Mouse (Mus musculus) thymus, postnatal 14 days (tissue): ENCODE data around the gene Inpp4b.

ENCODE experiments used
- DNase-seq: peaks from one replicate; pipeline ENCODE4 v3.0.0; 2021

Inpp4b gene

DNA sequence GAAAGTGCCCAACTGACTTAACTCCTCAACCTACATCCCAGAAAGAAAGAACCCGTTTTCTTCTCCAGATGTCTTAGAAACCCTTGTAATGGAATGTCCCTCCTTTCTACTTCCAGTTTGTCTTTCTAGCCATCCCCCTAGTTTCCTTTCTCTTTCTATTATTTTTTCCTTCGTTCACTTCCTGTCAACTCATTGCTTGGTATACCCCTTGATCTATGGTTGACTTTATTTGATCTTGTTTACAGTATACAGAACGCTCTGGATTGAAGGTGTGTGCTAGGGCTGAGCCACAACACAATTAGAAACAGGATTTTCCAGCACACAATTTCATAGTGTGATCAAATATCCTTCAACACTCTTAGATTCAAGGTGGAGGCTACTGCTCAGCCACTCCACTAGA, 400.7 kb downstream of the Inpp4b start:
- no peak for DNase-seq

DNA sequence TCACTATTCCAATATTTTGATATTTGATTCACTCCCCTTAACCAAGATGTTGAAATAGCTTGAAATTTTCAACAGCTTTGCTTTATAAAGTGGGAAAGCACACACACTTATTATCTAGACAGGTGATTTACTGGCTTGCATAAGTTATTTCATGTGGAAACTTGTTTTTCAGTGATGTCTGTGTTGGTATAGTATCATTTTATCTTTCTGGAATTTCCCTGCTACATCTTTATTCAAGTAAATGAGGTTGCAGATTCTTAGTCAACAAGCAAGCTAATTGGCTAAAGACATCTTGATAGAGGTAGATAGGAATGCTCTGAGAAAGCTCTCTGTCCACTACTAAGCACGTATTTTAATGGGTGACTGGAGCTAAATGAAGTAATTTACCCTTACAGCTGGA, 403.1 kb downstream of the Inpp4b start:
- DNase-seq: no peak

DNA sequence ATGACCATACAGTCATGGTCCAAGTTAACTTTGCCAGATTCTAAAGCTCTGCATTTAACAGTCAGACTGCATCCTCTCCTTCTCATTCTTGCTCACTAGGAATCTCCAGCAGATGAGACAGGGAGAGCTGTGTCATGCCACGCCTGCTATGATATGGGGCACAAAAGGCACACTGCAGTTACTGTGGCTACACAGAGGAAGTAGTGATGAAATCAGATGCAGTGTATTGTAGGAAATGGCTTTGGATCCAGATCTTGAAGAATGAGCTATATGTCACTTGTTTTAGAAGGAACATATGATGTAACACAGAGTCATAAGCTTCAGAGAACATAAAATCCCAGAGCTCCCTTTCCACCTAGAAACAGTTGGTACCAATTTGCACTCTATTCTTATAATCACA, 408.8 kb downstream of the Inpp4b start:
- DNase-seq: no peak

DNA sequence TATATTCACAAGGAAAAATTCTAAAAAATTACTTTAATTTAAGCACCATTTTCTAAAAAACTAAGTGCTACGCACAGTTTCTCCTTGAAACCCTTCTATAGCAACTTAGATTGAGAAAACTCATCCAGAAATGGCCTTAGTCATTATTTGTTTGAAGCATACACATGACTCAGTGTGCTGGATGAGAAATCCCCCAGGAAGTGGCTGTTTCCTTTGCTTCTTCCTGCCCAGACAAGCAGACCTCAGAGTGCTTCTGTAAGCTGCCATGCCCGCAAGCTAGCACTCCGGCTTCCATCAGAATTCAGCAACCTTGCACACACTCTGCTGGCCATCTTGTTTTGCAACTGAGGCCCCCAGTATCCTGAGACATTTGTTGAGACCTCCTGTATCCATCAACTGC, 414.3 kb downstream of the Inpp4b start:
- no peak for DNase-seq

DNA sequence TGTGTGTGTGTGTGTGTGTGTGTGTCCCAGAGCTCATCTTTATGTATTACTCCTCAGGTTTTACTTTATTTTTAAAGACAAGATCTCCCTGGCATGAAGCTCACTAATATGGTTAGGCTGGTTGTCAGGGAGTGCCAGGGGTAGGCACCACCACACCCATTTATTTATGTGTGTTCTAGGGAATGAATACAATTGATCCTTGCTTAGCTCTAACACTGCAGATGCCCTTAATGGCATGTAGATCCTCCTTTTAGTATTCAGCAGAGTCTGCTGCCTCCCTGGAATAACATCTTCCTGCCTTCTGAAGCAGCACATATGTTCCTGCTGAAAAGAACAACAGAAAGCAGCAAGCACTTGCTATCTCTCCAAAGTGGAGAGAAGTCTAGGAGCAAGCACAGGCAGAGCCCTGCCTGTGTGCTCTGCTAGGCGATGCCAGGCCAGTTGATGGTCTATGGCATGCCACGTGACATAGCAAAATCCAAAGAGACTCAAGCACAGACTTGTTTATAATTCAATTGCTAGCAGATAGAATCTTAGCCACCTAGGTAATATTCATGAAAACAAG, 415.3 kb downstream of the Inpp4b start:
- DNase-seq: no peak

DNA sequence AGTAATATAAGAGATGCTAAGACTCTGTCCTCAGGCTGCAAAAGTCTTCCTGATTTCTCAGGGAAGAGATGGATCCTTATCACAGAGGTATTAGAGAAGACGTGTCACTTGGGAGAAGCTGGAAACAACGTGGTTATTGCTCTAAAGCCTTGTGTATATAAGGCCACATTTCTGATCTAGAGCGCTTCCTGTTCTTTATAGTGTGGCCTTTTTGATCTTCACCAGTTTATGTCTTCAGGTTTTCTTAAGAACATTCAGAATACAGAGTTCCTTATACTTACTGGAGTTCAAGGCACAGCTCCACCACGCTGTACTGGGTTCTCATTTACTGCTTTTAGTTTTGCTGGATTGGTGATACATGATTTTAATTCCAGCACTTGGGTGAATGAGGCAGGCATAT, 419.1 kb downstream of the Inpp4b start:
- DNase-seq: no peak

DNA sequence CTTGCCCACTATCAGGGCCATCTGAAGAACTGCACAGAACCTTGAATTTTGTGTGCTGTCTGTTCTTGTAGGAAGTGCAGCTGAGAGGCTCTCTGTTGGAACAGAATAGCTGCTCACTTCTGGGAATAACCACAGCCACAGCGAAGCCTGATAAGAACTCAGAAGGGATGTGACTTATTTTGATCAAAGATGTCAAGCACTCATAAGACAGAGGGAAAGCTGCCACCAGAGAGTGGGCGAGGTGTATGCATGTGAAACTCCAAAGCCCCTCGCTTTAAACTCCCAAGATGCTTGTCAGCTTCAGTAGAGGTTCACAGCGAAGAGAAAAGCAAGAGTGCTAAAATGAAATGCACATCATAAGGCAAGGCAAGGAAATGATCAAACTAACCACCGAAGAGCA, 423.7 kb downstream of the Inpp4b start:
- DNase-seq: peak; percentile 50

DNA sequence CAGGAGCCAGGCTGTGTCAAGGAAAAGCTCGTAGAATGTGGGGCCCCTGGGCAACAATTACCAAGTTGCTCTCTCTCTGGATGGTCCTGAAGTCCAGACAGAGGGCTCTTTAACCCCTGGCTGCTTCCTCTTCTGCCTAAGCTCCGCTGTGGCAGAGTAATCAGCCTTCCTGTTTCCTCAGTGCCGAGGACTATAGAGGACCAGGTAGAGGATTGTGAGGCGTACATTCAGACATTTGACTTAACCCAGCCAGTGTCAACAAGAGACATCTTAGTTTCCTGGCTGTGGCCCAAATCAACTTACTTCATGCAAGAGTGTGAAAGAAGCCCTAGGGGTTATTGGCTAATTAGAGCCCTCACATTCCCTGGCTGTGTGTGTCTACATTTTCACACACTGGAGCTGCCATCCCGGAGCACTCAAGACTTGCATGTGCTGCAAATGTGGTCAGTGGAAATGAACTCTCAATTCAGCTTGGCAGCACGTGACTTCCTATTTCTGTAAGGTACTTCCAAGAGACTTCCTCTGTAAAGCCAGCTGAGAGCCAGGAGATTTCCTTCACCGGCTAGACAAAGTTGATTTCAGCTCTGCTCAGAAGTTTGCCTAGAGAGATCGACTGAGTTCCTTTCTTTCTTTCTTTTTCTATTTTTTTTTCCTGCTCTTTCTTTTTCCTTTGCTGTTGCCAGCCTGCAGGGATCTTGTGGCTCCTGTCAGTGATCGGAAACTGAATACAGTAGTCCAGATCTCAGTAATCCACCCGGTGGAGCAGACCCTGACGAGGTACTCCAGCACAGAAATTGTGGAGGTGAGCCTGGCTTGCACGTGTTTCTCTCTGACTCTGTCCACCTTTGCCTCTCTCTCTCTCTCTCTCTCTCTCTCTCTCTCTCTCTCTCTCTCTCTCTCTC, 425.3 kb downstream of the Inpp4b start:
- DNase-seq: peak; percentile 57

DNA sequence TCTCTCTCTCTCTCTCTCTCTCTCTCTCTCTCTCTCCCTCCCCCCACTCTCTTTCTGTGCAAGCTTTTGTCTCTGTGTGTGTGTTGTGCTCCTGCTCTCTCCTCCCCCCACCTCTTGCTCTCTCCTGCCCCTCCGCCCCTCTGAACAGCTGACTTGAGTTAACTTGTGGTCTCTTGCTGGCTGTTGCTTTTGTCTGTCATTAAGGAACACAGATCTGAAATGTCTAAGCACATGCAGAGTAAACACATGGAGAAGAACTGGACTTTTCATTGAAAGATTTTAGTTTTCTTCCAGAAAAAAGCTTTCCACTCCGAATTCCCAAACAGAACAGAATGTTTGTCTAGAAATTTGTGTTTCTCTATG, 425.9 kb downstream of the Inpp4b start:
- peak; percentile 81 for DNase-seq

DNA sequence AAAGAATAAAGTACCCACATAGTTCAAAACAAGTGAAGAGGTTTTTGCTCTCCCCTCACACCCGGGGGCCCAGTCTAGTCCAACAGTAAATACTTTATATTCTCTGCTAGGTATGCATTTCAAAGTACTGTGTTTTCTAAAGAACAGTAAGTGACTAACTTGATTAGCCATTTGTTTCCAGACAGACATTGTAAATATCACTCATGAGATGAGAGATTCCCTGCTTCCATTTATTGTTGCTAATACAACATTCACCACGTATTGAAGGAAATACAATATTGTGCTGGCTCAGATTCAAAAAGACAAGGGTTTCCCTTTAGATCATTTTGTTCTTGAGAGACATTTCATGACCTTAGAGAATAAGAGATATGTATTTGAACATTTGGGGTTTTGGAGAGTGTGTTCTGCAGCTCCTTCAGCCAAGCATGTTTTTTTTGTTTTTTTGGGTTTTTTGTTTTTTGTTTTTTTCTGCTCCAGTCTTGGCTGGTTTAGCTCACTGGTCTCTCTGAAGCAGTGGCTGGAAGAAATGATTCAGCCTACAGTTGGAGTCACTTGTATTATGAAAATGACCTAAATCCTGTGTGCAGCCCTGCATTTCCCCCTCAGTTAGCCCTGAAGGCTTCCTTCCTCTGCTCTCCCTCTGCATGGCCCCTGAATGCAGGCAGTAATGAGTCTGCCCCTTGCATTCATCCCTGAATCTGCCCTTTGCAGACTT, 426.5 kb downstream of the Inpp4b start:
- DNase-seq: no peak

DNA sequence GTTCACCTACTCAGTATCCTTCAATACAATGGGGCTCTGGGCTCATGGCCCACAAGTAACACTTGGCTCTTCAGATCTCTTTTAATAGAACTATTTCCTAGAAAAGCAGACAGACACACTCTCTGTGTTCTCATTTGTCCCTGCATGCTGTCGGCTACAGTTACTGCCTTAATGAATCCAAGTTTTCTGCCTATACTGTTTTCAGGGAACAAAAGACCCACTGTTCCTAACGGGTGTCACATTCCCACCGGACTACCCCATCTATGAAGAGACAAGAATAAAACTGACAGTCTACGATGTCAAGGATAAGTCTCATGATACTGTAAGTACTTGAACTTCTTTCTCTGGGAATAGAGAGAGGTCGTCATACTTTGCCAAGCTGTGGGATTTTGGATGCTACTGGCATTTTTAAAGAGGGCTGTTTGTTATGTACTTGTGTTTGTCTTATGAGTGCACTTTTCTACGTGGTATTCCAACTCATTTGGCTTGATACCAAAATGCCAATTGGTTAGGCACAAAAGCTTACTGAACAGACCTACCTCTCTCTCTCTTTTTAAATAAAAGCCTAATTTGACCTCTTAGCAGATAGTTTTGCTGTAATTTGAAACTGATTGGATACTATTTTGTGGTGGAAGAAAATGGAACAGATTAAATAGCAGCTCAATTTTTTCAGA, 428.4 kb downstream of the Inpp4b start:
- DNase-seq: no peak

DNA sequence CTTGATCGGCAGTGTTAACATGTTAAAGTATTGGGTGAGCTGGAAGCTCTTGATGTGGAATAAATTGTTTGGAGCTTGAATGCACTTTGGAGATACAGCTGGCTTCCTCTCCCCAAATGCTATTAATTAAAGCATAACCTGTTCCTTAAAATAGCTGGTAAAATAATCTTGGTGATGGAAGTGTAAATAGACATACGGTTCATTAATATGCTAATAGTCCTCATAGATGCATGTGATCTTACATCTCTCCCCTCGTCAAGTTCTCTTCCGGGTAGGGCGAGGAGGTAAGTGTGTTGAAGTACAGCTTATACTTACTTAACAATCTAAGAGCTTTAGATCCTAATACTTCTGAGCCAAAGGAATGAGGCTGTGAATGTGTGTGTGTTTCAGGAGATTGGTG, 430.5 kb downstream of the Inpp4b start:
- no peak for DNase-seq

DNA sequence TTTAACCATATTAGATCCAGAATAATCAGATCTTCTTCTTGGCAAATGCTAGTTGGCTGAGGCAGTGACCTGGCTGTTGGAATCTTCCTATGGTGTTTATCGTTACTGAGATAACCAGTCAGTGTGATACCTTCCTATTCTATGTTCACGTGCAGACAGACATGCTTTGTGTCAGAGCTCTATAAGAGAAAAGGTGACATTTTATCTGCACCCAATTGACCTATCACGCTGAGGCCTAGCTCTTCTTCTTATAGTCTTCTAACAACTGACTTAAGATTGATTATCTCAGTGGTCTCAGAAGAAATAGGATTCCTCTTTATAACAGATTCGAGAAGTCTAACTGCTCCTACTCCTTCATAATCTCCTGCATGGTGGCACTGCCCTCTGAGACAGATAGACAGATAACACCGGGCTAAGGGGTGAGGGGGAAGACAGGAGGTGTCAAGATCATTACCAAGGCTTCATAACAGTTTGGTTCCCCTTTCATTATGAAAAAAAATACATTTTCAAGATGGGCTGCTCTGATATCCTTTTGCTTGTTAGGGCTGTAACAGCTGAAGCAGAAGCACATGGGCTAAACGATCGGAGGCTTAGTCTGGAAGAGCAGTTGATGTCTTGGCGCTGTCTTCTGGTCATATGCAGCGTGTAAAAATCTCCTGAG, 431.1 kb downstream of the Inpp4b start:
- DNase-seq: no peak

DNA sequence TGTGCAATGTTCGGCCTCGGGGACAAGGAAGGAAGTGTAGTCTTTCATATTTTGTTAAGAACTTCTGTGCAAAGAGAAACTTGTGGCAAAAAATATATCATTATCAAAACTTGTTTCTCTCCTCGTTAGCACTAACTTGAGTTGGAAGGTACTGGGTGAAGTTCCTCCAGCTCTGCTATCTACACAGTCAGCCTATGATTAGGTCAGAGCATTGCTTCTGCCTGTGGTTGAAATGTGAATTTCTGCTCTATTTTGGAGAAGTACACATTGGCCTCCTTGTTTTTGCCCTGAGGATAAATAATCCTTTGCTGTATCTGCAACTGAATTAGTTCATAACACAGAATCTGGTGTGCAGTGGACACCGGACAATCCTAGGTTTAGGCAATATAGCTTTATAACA, 431.7 kb downstream of the Inpp4b start:
- no peak for DNase-seq

DNA sequence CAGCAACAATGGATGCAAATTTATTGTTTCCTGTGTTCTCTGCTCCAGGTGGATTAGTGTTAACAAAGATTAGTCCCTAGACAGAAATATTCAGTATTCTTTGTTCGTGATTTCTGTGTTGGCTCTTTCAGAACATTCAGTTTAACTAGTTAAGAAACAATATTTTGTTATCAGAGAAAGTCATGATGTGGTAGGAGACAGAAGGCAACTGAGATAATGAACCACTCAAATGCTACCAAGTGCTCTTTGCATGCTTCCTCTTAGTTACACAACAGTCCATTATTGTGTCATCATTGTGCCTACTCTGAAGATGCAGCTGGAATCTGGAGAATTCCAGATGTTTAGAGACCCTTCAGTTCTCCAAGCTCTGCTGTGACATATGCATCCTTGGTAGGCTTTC, 432.1 kb downstream of the Inpp4b start:
- no peak for DNase-seq

DNA sequence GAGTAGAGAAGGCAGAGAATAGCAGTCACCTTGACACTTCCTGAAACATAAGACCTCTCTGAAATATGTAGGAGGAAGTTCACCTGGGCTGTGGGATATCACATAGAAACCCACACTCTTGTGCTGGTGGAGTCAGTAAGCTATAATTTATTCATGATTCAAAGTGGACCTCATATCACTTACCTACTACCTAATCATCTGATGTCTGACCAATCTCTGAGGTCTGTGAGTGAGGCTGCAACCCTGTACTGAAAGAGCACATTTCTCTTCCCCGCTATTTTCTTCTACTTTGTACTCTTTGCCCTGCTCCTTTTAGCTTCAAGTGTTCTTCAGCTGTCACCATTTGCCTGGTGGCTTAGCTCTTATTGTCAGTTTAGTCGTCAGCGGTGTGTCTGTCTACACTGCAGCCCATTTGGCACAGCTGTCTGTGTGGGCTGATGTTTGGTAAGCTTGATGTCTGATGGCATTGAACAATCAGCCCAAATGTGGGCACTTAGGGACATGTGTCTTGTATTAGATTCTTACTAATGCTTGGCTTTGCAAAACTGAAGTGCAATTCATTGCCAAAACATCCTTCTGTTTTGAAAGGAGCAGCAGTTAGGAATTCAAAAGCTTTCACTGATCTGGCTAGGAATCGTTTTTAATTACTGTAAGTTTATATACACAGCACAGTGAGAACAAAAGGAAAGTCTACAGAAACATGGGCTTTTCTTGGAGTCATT, 434.3 kb downstream of the Inpp4b start:
- no peak for DNase-seq

DNA sequence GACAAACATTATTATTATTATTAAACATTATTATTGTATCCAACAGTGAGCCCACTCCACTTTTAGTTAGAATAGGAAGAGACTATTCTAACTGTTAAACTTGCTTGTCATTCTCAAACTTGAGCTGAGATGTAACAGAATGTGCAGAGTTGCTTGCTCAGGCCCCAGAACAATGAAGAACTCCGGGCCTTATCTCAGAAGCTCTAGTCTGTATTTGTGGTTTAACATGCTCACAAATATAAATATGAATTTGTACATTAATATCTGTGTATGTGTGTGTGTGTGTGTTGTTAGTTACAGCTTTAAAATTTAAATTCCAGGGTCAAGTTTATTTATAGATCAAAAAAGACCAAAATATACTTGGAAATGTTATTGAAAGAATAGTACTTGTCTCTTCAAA, 435.3 kb downstream of the Inpp4b start:
- DNase-seq: no peak

DNA sequence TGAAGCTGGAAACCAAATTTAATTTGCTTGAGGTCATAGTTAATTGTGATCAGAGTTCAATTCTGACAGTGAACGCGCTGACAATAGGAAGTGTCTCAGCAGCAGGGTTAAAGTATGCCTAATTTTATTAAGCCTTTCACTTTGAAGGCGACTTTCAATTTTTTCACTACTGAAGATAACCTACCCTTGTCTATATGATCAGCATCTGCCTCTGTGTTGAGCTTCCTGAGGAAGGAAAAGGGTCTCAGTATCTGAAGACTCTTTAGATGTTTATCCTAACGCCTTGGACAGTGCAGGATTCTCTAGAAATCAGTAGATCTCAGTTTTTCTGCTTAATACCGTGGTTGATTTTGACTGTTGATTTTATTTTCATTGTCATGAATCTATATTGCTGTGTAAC, 437.1 kb downstream of the Inpp4b start:
- no peak for DNase-seq

DNA sequence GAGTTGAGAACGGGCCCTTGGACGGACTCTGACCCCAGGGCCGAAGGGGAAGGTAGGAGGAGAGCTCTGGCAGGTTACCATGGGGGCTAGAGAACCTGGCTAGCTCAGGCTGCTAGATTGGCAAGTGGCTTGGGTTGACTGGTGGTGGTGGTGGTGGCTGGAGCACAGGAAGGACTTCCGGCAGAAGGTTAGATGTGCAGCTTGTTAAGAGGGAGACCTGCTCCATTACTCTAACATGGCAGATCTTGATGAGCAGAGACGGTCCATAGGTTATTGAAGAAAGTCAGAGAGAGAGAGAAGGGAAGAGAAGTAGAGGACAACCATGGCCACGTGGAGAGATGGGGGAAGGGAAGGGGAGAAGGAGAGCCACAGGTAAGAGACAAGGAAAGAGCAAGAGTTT, 437.8 kb downstream of the Inpp4b start:
- no peak for DNase-seq

DNA sequence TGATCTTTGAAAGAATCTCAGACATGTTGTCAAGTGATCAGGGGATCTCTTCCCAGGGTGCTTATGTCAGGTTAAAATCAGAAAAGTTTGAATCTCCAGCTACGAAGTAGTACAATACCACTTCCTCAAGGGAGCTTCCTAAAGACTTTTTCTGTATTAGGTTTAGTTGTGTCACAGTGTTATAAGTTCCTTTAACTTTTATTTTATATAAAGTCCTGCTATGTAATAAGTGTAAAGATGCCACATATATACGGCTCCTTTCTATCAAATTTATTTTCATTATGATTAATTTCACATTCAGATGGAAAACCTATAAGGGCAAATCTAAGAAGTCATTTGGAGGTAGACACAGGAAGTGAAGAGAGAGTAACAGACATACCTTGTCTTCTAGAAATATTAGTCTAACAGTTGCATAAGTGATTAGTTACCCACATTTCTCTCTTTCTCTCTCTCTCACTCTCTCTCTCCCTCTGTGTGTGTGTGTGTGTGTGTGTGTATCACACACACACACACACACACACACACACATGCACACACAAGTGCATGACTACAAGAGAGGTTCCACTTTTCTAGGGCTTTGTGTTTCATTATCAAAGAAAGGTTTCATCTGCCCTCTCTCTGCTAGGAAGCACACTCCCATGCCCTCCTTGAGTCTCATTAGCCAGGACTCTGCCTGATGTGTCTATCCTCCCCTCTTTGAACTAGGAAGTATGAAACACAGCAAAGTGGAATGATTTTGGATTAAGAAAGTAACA, 438.7 kb downstream of the Inpp4b start:
- DNase-seq: no peak

DNA sequence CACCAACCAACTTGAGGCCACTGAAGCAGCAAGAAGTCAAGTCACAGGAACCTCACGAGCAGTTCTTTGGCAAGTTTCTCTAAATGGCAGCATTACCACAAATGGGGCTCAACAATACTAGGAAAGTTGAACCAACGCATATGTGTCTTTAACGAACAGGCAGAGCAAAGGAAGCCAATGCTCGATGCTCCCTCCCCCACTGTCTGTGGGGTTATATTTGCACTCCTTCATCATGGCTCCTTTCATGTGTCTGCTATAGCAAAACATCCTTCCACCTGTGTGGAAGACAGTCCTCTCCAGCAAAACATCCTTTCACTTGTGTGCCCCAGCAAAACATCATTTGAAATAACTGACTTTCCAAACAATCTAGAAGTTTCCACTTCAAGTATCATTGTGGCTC, 440.4 kb downstream of the Inpp4b start:
- DNase-seq: peak; percentile 78

DNA sequence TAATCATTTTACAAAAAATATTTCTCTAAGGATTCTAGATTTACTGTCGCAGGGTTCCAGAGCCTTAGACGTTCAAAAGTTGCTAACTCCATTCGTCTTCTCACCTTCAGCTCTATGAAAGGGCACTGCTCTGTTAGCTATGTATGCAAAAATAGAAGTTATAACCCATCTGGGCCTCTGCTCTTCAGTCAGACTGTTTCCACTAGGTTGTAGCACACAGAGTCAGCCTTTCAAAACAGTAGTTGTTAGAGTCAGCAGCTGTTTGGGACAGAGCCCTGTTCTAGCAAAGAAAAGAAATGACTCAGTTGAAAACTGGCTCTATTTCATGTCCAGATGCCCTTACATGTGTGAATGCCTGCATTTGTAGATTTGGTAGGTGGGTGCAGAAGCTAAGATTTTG, 442.4 kb downstream of the Inpp4b start:
- no peak for DNase-seq
